Mouse (Mus musculus) cerebral cortex, adult 2 months (tissue): ENCODE results near the gene 4930522L14Rik.

Experiments used
- WGBS: fragments of 180-500 bp; shearing (Covaris S2); methylation state at CpG from one replicate; pipeline ENCODE4 v1.1.7; 2018; 5-methylcytosine and 5-hydroxymethylcytosine counted together

4930522L14Rik gene

GRCm38 (mm10) chr5:109751391-109752071, at the start of gene 4930522L14Rik:
4930522L14Rik (minus strand) TSS chr5:109751886.
- WGBS: under 1% methylated on average over 25 of the region's 25 CpGs

GRCm38 (mm10) chr5:109799948-109800347, 48.3 kb upstream of the 4930522L14Rik start:
- 77% methylated on average over 2 of the region's 2 CpGs for WGBS

- WGBS: 94% methylated on average over 3 of the region's 3 CpGs
Measured at GRCm38 (mm10) chr5:109797017-109797416, 45.3 kb upstream of the 4930522L14Rik start.

- WGBS: 2% methylated on average over 25 of the region's 25 CpGs
Measured at GRCm38 (mm10) chr5:109795967-109796652, 44.4 kb upstream of the 4930522L14Rik start.

- WGBS: 62% methylated on average over 4 of the region's 4 CpGs
Measured at GRCm38 (mm10) chr5:109752073-109752780, 541 bp upstream of the 4930522L14Rik start.

- WGBS: 88% methylated on average over 1 of the region's 1 CpGs
Measured at GRCm38 (mm10) chr5:109745081-109745480, 6.6 kb downstream of the 4930522L14Rik start.

- WGBS: 79% methylated on average over 3 of the region's 3 CpGs
Measured at GRCm38 (mm10) chr5:109717341-109717740, 34.3 kb downstream of the 4930522L14Rik start.

- WGBS: 68% methylated on average over 5 of the region's 5 CpGs
Measured at GRCm38 (mm10) chr5:109691205-109691965, 60.3 kb downstream of the 4930522L14Rik start.

- WGBS: under 1% methylated on average over 26 of the region's 26 CpGs
Measured at GRCm38 (mm10) chr5:109690537-109691201, 61.0 kb downstream of the 4930522L14Rik start, which contains the start of gene 5430403G16Rik. 5430403G16Rik (minus strand) TSS chr5:109691041.
